Mouse (Mus musculus) bone marrow macrophage, adult 2 months (primary cell): Measurements from ENCODE around the gene Ppp6r3.

Source experiments
- CTCF ChIP-seq: IDR thresholded peaks from 2 replicates; pipeline ENCODE4 v1.5.1; 2012; ENCODE audit warnings: low read depth, mild to moderate bottlenecking, low read length, moderate library complexity
- POLR2A ChIP-seq: IDR thresholded peaks from 2 replicates; pipeline ENCODE4 v1.6.1; 2012; ENCODE audit warnings: mild to moderate bottlenecking, low read depth, low read length, borderline replicate concordance

GRCm38 (mm10) chr19:3586540-3586939, 11.0 kb upstream of the Ppp6r3 start:
- TF ChIP-seq POLR2A (no peak), CTCF (peak; percentile 84)
